Mouse (Mus musculus): ENCODE results near the gene Sstr1. TPM values are rescaled to one million over a fixed set of nuclear protein-coding genes. Genes with fewer than 3 reads are reported as not detected.

Gene Sstr1
- polyA plus RNA-seq, 1 experiment from 2014 or later: 0.54 TPM

GRCm38 (mm10) chr12:58232489-58232888 lies 20.9 kb downstream of the Sstr1 start:
- H3K4me1 ChIP-seq (replicated peaks): no peaks in the 10 kb centered on the region
- no peak for DNase-seq (ENCODE audit: low spot score)
- H3K27me3 ChIP-seq (ENCODE audit: insufficient read depth, poor library complexity, severe bottlenecking): no peaks in the 10 kb centered on the region
- no peaks in the 10 kb centered on the region for H3K36me3 ChIP-seq
- 92% methylated on average over 2 of the region's 2 CpGs for WGBS
- H3K4me3 ChIP-seq: no peak overlapping the region
- no peak overlapping the region for H3K27ac ChIP-seq
- no peaks in the 10 kb centered on the region for H3K9me3 ChIP-seq

GRCm38 (mm10) chr12:58251901-58252300 lies 40.3 kb downstream of the Sstr1 start:
- Histone ChIP-seq H3K36me3 (no peaks in the 10 kb centered on the region), H3K27me3 (ENCODE audit: insufficient read depth, poor library complexity, severe bottlenecking) (no peaks in the 10 kb centered on the region), H3K27ac (no peak overlapping the region), H3K4me3 (no peak overlapping the region), H3K4me1 (replicated peaks) (no peaks in the 10 kb centered on the region), H3K9me3 (no peaks in the 10 kb centered on the region)
- no peak for DNase-seq (ENCODE audit: low spot score)
- 85% methylated on average over 1 of the region's 1 CpGs for WGBS

Other genes starting within 250 kb of the Sstr1 start
- gene Clec14a, start 57.5 kb downstream of the Sstr1 start, polyA plus RNA-seq (2016; fragmentation: Nextera tagmentation; extraction: Ambion mirVana): 5.6 and 5.7 TPM in 2 replicates